Mouse (Mus musculus): ENCODE results near the gene Rem2. TPM values are rescaled to one million over a fixed set of nuclear protein-coding genes. Genes with fewer than 3 reads are reported as not detected.

Gene Rem2
- polyA plus RNA-seq, 1 experiment from 2014 or later: 12.5 TPM

DNA sequence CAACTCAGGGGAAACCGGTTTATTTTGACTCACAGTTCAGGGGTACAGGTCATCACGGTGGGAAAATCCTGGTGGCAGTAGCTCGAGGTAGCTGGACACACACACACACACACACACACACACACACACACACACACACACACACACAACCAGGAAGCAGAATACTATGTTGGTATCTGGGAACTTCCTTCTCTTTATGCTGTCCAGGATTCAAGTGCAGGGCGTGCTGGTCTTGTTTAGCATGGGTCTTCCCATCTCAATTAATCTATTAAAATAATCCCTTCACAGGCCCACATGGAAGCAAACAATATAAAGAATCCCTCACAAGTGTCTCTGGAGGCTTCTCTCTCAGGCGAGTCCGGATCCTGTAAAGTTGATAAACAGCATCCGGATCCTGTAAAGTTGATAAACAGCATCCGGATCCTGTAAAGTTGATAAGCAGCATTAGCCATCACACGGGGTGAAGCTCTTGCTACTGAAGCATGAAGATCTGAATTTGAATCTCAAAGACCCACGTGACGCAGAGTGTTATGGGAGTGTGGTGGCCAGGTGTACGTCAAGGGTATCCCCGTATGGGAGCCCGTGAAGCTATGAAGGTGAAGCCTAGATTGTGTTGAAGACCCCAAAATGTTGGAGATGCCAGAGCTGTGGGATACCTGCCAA lies 17.9 kb upstream of the Rem2 start:
- H3K9me3 ChIP-seq: no peaks in the 10 kb centered on the region
- H3K36me3 ChIP-seq (replicated peaks): no peaks in the 10 kb centered on the region
- H3K27ac ChIP-seq: no peak overlapping the region
- DNase-seq (ENCODE audit: extremely low spot score, low spot score): no peak
- H3K27me3 ChIP-seq (ENCODE audit: poor library complexity, severe bottlenecking): no peaks in the 10 kb centered on the region
- 91% methylated on average over 14 of the region's 14 CpGs for WGBS
- no peaks in the 10 kb centered on the region for H3K4me1 ChIP-seq
- no peak overlapping the region for H3K4me3 ChIP-seq

- no peak for DNase-seq (ENCODE audit: extremely low spot score, low spot score)
- H3K4me3 ChIP-seq: no peak overlapping the region
- H3K9me3 ChIP-seq: no peaks in the 10 kb centered on the region
- H3K27me3 ChIP-seq (ENCODE audit: poor library complexity, severe bottlenecking): no peaks in the 10 kb centered on the region
- peaks cover 22% of the 10 kb centered on the region for H3K4me1 ChIP-seq
- 90% methylated on average over 4 of the region's 4 CpGs for WGBS
- H3K36me3 ChIP-seq (replicated peaks): peaks cover 3% of the 10 kb centered on the region; the same call in 1 of the 2 replicates
- H3K27ac ChIP-seq: no peak overlapping the region
Observed at GRCm38 (mm10) chr14:54462146-54462545, 13.8 kb upstream of the Rem2 start.

DNA sequence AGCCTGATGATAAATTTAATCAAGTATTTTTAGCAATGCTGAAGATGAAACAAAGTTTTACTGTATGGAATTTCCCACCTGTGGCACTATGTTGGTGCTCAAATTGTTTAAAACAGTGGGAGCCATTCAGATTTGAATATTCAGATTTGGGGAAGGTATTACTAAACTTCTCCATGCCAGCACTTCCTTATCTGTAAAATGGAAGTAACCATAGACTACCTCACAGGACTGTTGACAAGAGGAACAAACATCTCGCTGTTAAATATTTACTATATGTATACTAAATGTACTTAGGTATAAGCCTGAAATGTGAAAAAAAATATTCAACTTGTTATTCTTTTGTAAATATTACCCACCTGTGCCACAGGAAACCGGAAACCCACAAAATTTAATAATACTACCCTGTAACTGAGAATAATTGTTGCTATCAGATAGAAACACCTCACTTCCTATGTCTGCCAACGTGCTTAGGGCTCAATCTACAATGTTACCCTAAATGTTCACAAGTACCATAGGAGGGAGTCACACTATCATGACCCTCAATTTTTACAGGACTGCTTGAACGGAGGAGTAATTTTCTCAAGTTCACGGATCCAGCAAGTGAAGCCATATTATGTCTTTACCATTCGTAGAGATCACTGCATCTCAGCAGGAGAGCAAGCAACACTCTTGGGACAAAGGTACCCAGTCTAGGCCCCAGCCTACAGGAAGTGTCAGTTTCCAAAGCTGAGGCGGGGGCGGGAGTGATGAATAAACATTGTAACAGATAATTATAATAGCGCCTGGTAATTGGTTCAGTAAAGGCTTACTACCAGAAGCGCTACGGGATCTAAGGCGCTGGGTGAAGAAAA lies 12.6 kb upstream of the Rem2 start:
- Histone ChIP-seq H3K27me3 (ENCODE audit: poor library complexity, severe bottlenecking) (no peaks in the 10 kb centered on the region), H3K4me1 (peaks cover 31% of the 10 kb centered on the region), H3K4me3 (peak overlapping the region; percentile 89), H3K27ac (peak overlapping the region; percentile 86), H3K36me3 (replicated peaks) (peaks cover 15% of the 10 kb centered on the region), H3K9me3 (no peaks in the 10 kb centered on the region)
- WGBS: 16% methylated on average over 12 of the region's 12 CpGs
- no peak for DNase-seq (ENCODE audit: extremely low spot score, low spot score)

GRCm38 (mm10) chr14:54463959-54464292 lies 12.0 kb upstream of the Rem2 start, which contains the start of gene Lrp10:
Gene Lrp10, plus strand, starts transcription at chr14:54464137.
- Histone ChIP-seq H3K36me3 (replicated peaks) (peaks cover 21% of the 10 kb centered on the region), H3K27me3 (ENCODE audit: poor library complexity, severe bottlenecking) (no peaks in the 10 kb centered on the region)
- under 1% methylated on average over 35 of the region's 35 CpGs for WGBS

DNA sequence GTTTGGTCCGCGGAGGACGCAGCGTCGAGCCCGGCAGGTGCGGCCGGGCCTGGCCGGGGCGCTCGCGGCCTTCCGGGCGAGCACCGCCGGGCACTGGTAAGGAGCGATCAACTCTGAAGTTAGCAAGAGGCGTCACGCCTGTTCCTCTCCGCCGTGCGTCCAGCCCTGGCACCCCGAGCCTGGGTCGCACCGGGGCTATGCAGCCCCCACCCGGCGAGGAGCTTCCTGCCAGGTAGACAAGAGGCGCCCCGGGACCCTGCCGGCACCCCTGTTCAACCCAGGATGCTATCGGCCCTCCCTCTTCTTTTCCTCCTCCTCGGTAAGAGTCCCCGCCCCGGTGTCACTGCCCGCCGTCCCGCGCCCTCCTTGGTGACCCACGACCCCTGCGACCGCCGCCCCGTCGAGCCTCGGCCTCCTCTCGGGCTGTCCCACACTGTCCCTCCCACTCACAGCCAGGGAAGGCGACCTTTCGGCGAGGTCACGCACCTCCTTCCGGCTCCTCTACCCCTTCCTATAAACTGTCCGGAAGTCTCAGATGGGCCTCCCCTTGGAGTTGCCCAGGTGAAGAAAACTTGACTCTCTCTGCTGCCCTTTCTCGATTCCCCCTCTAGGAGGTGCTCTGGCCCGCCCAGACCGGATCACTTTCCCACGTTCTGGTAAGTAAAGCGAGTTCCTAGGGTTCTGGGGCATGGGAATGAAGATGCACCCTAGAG lies 11.5 kb upstream of the Rem2 start:
- peaks cover 26% of the 10 kb centered on the region for H3K36me3 ChIP-seq (replicated peaks)
- WGBS: under 1% methylated on average over 57 of the region's 57 CpGs
- peak overlapping the region; percentile 86 for H3K27ac ChIP-seq
- H3K4me1 ChIP-seq: peaks cover 31% of the 10 kb centered on the region
- peak; percentile 73 for DNase-seq (ENCODE audit: extremely low spot score, low spot score)
- H3K27me3 ChIP-seq (ENCODE audit: poor library complexity, severe bottlenecking): no peaks in the 10 kb centered on the region
- peak overlapping the region; percentile 89 for H3K4me3 ChIP-seq
- no peaks in the 10 kb centered on the region for H3K9me3 ChIP-seq

More at GRCm38 (mm10) chr14:54463959-54464292, 12.0 kb upstream of the Rem2 start, which contains the start of gene Lrp10:
- Histone ChIP-seq H3K27ac (peak within 1 kb of the TSS; percentile 86), H3K4me1 (peaks cover 31% of the 10 kb centered on the region), H3K4me3 (peak within 1 kb of the TSS; percentile 89), H3K9me3 (no peaks in the 10 kb centered on the region)
- peak; percentile 89 for DNase-seq (ENCODE audit: extremely low spot score, low spot score)

DNA sequence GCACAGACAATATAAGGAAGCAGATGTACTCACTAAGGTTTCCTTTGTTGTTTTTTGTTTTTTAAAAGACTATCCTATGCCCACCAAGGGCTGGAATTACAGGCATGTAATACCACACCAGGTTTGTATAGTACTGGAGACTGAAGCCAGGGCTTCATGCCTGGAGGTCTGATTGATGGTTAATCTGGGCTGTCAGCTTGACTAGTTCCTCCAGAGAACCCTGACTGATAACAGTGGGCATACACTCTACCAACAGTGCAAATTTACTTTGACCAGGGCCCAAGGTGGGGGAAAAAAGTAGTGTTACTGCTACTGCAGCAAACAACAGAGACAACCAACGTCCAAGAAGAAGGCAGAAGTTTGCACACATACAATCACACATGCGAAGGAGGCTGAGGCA lies 4.4 kb upstream of the Rem2 start:
- WGBS: 91% methylated on average over 2 of the region's 2 CpGs
- H3K4me3 ChIP-seq: no peak overlapping the region

DNA sequence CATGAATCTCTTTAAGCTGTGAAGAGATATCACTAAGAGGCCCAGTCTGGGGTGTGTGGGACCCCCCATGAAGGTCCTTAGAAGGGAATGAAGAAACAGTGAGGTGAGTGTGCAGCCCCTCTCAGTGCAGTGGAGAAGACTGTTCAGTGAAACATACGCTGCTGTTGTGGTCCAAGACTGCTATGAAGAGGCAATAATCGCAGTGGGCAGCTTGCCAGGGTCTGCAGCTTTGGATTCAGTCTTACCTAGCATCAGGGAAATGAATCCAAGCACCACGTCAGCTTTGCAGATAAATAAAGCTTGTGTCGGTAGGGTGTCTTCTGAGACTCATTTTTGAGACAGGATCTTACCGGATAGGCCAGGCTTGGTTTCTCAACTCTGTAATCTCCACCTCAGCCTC lies 3.2 kb upstream of the Rem2 start:
- Histone ChIP-seq H3K4me3 (no peak overlapping the region), H3K27me3 (ENCODE audit: poor library complexity, severe bottlenecking) (peaks cover 24% of the 10 kb centered on the region), H3K9me3 (no peaks in the 10 kb centered on the region), H3K27ac (no peak overlapping the region), H3K4me1 (peaks cover 32% of the 10 kb centered on the region), H3K36me3 (replicated peaks) (peaks cover 35% of the 10 kb centered on the region)
- WGBS: 85% methylated on average over 5 of the region's 5 CpGs
- no peak for DNase-seq (ENCODE audit: extremely low spot score, low spot score)

More for the DNA sequence above, 4.4 kb upstream of the Rem2 start:
- Histone ChIP-seq H3K36me3 (replicated peaks) (peaks cover 40% of the 10 kb centered on the region), H3K27ac (no peak overlapping the region), H3K9me3 (no peaks in the 10 kb centered on the region), H3K27me3 (ENCODE audit: poor library complexity, severe bottlenecking) (peaks cover 12% of the 10 kb centered on the region), H3K4me1 (peaks cover 25% of the 10 kb centered on the region)
- DNase-seq (ENCODE audit: extremely low spot score, low spot score): no peak

DNA sequence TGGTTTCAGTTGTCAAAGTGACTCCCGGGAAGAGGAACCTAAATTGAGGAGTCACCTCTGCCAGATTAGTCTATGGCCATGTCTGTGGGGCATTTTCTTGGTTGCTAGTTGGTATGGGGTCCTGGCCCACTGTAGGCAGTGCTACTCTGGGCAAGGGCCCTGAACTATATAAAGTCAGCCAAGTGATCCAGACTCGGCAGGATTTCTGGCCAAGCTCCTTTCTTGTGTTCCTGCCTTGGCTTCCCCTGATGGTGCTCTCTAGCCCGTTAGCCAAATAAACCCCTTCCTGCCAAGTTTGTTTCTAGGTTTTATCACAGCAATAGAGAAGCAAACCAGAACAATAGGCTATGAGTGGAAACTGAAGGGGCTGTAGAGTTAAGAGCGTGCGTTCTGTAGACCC lies 1.2 kb upstream of the Rem2 start:
- Histone ChIP-seq H3K4me1 (peaks cover 46% of the 10 kb centered on the region), H3K9me3 (no peaks in the 10 kb centered on the region), H3K4me3 (no peak overlapping the region), H3K27ac (no peak overlapping the region), H3K27me3 (ENCODE audit: poor library complexity, severe bottlenecking) (peaks cover 44% of the 10 kb centered on the region), H3K36me3 (replicated peaks) (peaks cover 14% of the 10 kb centered on the region)
- DNase-seq (ENCODE audit: extremely low spot score, low spot score): no peak
- WGBS: 83% methylated on average over 5 of the region's 5 CpGs

DNA sequence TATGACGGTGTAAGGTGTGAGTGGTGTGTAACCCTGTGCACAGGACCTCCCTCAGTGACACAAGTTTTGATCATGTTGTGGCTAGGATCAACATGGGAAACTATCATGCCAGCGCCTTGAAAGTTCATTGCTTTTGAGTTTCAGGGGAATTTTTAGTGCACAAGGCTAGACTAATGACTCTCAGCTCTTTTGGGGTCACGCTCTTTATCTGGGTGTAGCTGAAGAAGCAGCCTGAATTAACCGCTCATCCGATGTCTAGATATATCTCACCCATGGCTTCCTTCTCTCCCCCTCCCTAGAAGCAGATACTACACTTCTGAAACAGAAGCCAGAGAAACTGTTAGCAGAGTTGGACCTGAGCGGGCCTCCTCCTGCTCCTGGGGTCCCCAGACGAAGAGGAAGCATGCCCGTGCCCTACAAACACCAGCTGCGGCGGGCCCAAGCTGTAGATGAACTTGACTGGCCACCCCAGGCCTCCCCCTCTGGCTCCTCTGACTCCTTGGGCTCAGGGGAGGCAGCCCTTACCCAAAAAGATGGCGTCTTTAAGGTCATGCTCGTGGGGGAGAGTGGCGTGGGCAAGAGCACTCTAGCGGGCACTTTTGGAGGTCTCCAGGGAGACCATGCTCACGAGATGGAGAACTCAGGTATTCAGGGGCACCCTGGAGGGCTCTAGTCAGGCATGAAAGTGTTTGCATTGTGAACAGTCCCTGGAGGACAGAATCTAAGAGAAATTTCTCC lies 1.4 kb downstream of the Rem2 start:
- Histone ChIP-seq H3K27ac (0 out of 2 replicates have a peak overlapping the region, but pooled peaks have one; percentile 88), H3K27me3 (ENCODE audit: poor library complexity, severe bottlenecking) (peaks cover 65% of the 10 kb centered on the region), H3K4me1 (peaks cover 58% of the 10 kb centered on the region), H3K9me3 (no peaks in the 10 kb centered on the region), H3K36me3 (replicated peaks) (no peaks in the 10 kb centered on the region), H3K4me3 (peak overlapping the region; percentile 67; the same call in 1 of the 2 replicates)
- DNase-seq (ENCODE audit: extremely low spot score, low spot score): no peak
- 70% methylated on average over 15 of the region's 15 CpGs for WGBS

DNA sequence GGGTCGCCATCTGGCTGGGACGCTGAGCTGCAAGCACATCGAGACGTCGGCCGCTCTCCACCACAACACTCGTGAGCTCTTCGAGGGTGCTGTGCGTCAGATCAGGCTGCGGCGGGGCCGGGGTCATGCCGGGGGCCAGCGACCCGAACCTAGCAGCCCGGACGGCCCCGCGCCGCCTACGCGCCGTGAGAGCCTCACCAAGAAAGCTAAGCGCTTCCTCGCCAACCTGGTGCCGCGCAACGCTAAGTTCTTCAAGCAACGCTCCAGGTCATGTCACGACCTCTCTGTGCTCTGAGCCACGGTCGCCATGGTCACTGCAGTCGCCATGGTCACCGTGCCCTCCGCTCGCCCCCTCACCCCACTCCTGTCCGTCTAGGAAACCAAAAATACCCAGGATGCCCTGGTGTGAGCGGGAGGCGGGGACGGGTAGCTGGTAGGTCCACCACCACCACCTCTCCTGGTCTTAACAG lies 3.6 kb downstream of the Rem2 start:
- peak overlapping the region; percentile 81 for H3K27ac ChIP-seq
- peak; percentile 65 for DNase-seq (ENCODE audit: extremely low spot score, low spot score)
- no peaks in the 10 kb centered on the region for H3K9me3 ChIP-seq
- H3K4me3 ChIP-seq: peak overlapping the region; percentile 54
- H3K36me3 ChIP-seq (replicated peaks): no peaks in the 10 kb centered on the region
- WGBS: under 1% methylated on average over 40 of the region's 40 CpGs
- peaks cover 58% of the 10 kb centered on the region for H3K4me1 ChIP-seq
- peaks cover 65% of the 10 kb centered on the region for H3K27me3 ChIP-seq (ENCODE audit: poor library complexity, severe bottlenecking)

DNA sequence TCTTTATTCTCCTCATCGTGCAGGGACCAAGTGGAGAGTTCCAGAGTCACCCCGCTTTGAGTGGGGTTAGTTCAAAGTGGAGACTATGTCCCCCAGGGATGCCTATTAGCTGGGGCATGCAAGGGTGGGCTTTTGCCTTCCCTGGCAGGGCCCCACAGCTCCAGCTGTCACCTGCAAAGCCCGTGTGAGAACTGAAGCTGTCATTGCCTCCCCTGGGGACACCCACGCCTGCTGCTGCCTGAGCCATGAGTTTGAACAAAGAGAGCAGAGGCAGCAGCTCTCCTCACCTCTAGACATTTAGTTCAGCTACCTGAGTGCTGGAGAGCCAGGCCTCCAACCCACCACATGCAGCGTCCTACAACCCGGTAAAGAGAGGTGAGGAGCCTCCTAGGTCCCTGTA lies 4.8 kb downstream of the Rem2 start:
- Histone ChIP-seq H3K4me3 (peak overlapping the region; percentile 22; the same call in 1 of the 2 replicates), H3K4me1 (peaks cover 52% of the 10 kb centered on the region), H3K27me3 (ENCODE audit: poor library complexity, severe bottlenecking) (peaks cover 59% of the 10 kb centered on the region), H3K27ac (0 out of 2 replicates have a peak overlapping the region, but pooled peaks have one; percentile 6), H3K9me3 (no peaks in the 10 kb centered on the region), H3K36me3 (replicated peaks) (no peaks in the 10 kb centered on the region)
- WGBS: 84% methylated on average over 6 of the region's 6 CpGs
- no peak for DNase-seq (ENCODE audit: extremely low spot score, low spot score)

- no peaks in the 10 kb centered on the region for H3K36me3 ChIP-seq (replicated peaks)
- no peak for DNase-seq (ENCODE audit: extremely low spot score, low spot score)
- H3K4me3 ChIP-seq: no peak overlapping the region
- H3K27ac ChIP-seq: no peak overlapping the region
- H3K9me3 ChIP-seq: no peaks in the 10 kb centered on the region
- peaks cover 45% of the 10 kb centered on the region for H3K4me1 ChIP-seq
- WGBS: 79% methylated on average over 8 of the region's 8 CpGs
- peaks cover 54% of the 10 kb centered on the region for H3K27me3 ChIP-seq (ENCODE audit: poor library complexity, severe bottlenecking)
Observed at GRCm38 (mm10) chr14:54481402-54481801, 5.5 kb downstream of the Rem2 start.
